Mouse (Mus musculus): ENCODE data around the gene Tbx10.

Tbx10 gene

GRCm38 (mm10) chr19:3975866-3976265, 16.7 kb upstream of the Tbx10 start:
- in situ Hi-C loops (cut with MboI, MseI) = no loop called here

- in situ Hi-C loops (cut with MboI, MseI) = loop anchor here in 1 of 2 experiments (5.0 kb wide), 1 partner anchor 38 kb away; no protein-coding TSS in a partner anchor
Observed at GRCm38 (mm10) chr19:3980309-3980708, 12.2 kb upstream of the Tbx10 start.

GRCm38 (mm10) chr19:3980917-3981316, 11.6 kb upstream of the Tbx10 start:
- in situ Hi-C loops (cut with MboI, MseI) = loop anchor here in 1 of 2 experiments (5.0 kb wide), 1 partner anchor 39 kb away; no protein-coding TSS in a partner anchor

GRCm38 (mm10) chr19:3983527-3984200, 8.9 kb upstream of the Tbx10 start:
- in situ Hi-C loops (cut with MboI, MseI) = loop anchor here in 1 of 2 experiments (5.0 kb wide), 1 partner anchor 41 kb away; no protein-coding TSS in a partner anchor

GRCm38 (mm10) chr19:3985261-3985681, 7.3 kb upstream of the Tbx10 start:
- in situ Hi-C loops (cut with MboI, MseI) = no loop called here

- in situ Hi-C loops (cut with MboI, MseI) = no loop called here
Observed at GRCm38 (mm10) chr19:3986334-3986733, 6.2 kb upstream of the Tbx10 start, which contains the start of gene Acy3. Acy3 (plus strand) TSS chr19:3986570.

GRCm38 (mm10) chr19:3988066-3988465, 4.5 kb upstream of the Tbx10 start:
- in situ Hi-C loops (cut with MboI, MseI) = no loop called here

- in situ Hi-C loops (cut with MboI, MseI) = no loop called here
Observed at GRCm38 (mm10) chr19:3988750-3989149, 3.8 kb upstream of the Tbx10 start.

GRCm38 (mm10) chr19:3990804-3991203, 1.7 kb upstream of the Tbx10 start:
- in situ Hi-C loops (cut with MboI, MseI) = loop anchor here in 1 of 2 experiments (5.0 kb wide), 1 partner anchor 51 kb away; no protein-coding TSS in a partner anchor

- in situ Hi-C loops (cut with MboI, MseI) = loop anchor here in 1 of 2 experiments (5.0 kb wide), 1 partner anchor 51 kb away; no protein-coding TSS in a partner anchor
Observed at GRCm38 (mm10) chr19:3991562-3991961, 990 bp upstream of the Tbx10 start.

GRCm38 (mm10) chr19:3991966-3992365, 586 bp upstream of the Tbx10 start:
- in situ Hi-C loops (cut with MboI, MseI) = loop anchor here in 1 of 2 experiments (5.0 kb wide), 1 partner anchor 50 kb away; no protein-coding TSS in a partner anchor

GRCm38 (mm10) chr19:3994932-3995331, 2.4 kb downstream of the Tbx10 start:
- in situ Hi-C loops (cut with MboI, MseI) = loop anchor here in 1 of 2 experiments (5.0 kb wide), 1 partner anchor 47 kb away; no protein-coding TSS in a partner anchor

- in situ Hi-C loops (cut with MboI, MseI) = no loop called here
Observed at GRCm38 (mm10) chr19:3995505-3995904, 3.0 kb downstream of the Tbx10 start.

GRCm38 (mm10) chr19:3996106-3996505, 3.6 kb downstream of the Tbx10 start:
- in situ Hi-C loops (cut with MboI, MseI) = no loop called here

- in situ Hi-C loops (cut with MboI, MseI) = no loop called here
Observed at GRCm38 (mm10) chr19:3996747-3997146, 4.2 kb downstream of the Tbx10 start.

- in situ Hi-C loops (cut with MboI, MseI) = no loop called here
Observed at GRCm38 (mm10) chr19:3997231-3997630, 4.7 kb downstream of the Tbx10 start.

GRCm38 (mm10) chr19:3998335-3998734, 5.8 kb downstream of the Tbx10 start:
- in situ Hi-C loops (cut with MboI, MseI) = no loop called here

- in situ Hi-C loops (cut with MboI, MseI) = no loop called here
Observed at GRCm38 (mm10) chr19:3999121-3999730, 6.7 kb downstream of the Tbx10 start.

- in situ Hi-C loops (cut with MboI, MseI) = no loop called here
Observed at GRCm38 (mm10) chr19:4000119-4000900, 7.8 kb downstream of the Tbx10 start, which contains the start of the genes Nudt8 and Gm49405. Nudt8 (plus strand) TSS chr19:4000580. Gm49405 (plus strand) TSS chr19:4000626.

GRCm38 (mm10) chr19:4000949-4001525, 8.5 kb downstream of the Tbx10 start:
- in situ Hi-C loops (cut with MboI, MseI) = no loop called here

- in situ Hi-C loops (cut with MboI, MseI) = no loop called here
Observed at GRCm38 (mm10) chr19:4001752-4002151, 9.2 kb downstream of the Tbx10 start.
